Mouse (Mus musculus): ENCODE measurements around the gene Ush1g. TPM values are rescaled to one million over a fixed set of nuclear protein-coding genes. Genes with fewer than 3 reads are reported as not detected.

Gene Ush1g
- total RNA-seq, 2 experiments from 2014 or later, result 0.20 TPM; not detected in 1

DNA sequence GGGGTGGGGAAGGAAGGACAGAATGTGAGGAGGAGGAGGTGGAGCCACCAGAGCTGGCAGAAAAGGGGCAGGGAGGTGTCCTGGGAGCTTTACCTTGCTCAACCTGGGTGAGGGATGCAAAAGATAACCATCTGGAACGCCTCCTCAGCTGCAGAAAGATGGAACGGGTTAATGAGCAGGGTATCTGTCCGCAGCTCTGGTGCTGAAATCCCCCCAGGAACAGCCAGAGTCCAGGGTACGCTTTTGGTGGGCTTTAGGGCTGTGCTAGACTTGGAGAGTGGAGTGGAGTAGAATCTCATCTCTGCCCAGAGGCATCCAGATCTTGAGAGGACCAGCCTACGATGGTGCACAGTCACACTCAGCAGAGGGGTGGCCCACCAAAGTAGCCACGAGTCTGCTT, 14.3 kb upstream of the Ush1g start:
- no peak for DNase-seq (ENCODE audit: low spot score)
- intact Hi-C loops (cut with DNase I), result no loop called here

DNA sequence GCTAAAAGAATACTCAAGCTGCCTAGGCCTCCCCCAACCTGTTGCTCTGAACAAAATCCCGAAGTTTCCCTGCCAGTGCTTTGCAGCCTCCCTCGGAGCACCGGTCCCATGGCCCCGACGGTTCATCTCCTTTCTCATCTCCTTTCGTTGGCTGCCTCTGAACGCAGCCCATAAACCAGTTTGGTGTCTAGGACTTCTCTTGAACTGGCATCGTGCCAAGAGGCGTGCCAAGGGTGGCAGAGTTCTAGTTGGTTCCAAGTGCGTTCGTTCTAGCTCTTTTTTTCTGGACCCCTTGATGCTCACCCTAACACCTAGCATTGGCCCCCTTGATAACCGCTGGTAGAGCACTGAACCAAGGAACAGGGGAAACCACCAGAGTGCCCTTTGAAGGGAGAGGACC, 13.4 kb upstream of the Ush1g start:
- intact Hi-C loops (cut with DNase I), result no loop called here
- no peak for DNase-seq (ENCODE audit: low spot score)

DNA sequence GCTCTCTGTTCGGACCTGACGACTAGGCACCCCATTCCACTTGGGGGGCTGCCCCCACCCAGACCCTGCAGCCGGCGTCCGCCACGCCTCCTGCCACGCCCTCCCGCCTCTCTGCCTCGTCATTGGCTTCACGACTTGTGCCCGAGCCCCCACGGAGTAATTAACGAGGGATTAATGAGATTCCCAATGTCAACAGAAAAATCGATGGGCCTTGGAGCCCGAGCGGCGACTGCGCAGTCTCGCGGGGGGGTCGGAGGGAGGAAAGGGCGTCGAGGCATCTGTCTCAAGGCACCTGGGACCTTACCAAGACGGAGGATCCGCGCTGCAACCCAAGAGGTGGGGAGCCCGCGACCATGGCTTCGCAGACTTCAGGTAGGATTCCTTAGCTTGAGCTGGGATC, 12.7 kb upstream of the Ush1g start, which contains the start of gene Otop3:
Otop3 (plus strand) TSS at position 201 of the 400 bp plus-strand sequence.
- no peak for DNase-seq (ENCODE audit: low spot score)
- intact Hi-C loops (cut with DNase I), result no loop called here

DNA sequence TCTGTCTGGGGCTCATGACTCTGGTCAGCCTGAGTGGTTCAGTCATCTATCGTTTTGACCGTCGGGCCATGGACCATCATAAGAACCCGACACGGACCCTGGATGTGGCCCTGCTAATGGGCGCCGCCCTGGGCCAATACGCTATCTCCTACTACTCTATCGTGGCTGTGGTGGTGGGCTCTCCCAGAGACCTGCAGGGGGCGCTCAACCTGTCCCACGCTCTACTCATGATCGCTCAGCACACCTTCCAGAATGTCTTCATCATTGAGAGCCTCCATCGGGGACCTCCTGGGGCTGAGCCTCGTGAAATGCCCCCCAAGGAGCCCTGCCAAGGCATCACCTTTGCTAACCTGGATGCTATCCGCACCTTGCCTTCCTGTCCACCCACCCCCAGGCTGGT, 7.5 kb upstream of the Ush1g start:
- intact Hi-C loops (cut with DNase I), result no loop called here
- DNase-seq (ENCODE audit: low spot score), result no peak

DNA sequence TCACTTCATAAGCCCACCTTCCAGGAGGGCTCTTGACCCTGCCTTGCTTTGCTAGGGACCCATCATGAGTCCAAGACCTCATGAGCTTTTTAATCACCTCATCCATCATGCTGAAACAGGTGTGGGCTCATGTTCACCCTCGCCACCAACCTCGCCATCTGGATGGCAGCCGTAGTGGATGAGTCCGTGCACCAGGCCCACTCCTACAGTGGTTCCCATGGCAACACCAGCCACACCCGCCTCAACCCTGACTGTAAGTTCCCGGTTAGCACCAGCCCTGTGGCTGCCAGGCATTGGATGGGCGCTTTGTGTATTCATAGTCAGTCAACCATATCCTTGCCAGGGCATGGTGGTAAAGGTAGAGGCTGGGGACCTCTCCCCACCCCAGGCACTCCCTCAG, 4.9 kb upstream of the Ush1g start:
- DNase-seq (ENCODE audit: low spot score), result no peak
- intact Hi-C loops (cut with DNase I), result no loop called here

DNA sequence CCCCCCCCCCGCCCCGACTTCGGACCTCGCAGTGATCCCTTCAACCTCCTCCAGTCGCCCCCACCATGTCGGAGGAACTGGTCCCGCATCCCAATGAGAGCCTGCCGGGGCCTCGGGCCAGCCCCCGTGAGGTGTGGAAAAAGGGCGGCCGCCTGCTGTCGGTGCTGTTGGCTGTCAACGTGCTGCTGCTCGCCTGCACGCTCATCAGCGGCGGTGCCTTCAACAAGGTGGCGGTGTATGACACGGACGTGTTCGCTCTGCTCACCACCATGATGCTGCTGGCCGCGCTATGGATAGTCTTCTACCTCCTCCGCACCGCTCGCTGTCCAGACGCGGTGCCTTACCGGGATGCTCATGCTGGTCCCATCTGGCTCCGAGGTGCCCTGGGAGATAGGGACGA, 1.5 kb upstream of the Ush1g start:
- DNase-seq (ENCODE audit: low spot score), result no peak
- intact Hi-C loops (cut with DNase I), result no loop called here

DNA sequence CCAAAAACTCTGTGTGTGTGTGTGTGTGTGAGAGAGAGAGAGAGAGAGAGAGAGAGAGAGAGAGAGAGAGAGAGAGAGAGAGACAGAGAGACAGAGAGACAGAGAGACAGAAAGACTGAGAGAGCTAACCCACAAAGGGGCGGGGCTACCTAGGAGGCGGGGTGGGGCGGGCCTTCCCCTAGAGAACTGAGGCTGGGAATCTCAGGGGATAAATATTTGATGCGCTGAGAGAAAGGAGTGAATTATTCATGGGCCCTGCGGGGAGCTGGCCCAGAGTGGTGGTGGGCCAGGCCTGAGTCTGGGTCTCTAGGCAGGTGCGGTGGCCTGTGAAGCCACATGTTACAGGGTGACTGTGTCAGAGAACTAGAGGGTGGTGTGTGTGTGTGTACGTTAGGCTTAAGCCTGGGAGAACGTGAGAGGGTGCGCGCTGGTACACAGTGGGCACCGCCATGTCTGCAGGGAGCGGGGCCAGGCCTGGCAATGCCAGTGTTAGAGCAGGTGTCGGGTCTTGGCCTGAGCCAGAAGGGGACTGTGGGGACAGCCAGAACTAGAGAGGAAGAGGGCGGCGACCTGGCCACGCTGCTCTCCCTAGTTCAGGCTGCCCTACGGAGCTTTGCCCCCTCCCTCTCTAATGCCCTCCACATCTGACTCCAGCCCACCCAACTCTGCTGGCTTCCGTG, 2.0 kb downstream of the Ush1g start:
- DNase-seq (ENCODE audit: low spot score), result no peak
- intact Hi-C loops (cut with DNase I), result no loop called here

DNA sequence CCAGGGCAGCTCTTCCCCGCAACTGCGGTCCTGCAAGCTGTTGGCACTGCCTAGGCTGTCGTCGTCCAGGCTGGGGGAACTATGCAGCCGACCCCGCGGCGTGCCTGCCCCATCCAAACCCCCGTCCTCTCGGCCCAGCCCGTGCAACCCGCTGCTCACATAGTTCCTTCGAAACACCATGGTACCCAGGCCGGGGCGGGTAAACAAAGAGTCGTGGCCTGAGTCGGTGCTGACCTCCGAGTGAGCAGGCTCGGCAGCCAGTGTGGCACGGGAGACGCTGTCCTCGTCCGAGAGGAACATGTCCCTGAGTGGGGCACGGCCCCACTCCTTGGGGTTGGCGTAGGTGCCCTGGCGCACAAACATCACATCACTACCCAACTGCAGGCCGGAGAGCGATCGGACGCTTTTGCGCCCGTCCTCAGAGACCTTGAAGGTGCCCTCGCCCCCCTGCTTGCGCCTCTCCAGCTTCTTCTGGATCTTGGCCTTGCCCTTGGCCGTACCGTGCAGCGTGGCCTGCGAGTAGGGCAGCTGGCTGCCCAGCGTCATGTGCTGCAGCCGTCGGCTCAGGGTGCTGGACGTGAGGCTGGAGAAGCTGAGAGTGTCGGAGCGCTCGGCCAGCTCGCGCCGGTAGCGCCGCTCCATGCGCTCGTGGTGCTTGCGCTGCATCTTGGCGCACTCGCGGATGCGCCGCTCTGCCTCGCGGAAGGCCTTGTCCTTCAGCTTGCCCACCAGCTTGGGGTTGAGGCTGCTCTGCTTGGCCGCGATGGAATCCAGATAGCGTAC, 3.4 kb downstream of the Ush1g start:
- DNase-seq (ENCODE audit: low spot score), result no peak
- intact Hi-C loops (cut with DNase I), result no loop called here

DNA sequence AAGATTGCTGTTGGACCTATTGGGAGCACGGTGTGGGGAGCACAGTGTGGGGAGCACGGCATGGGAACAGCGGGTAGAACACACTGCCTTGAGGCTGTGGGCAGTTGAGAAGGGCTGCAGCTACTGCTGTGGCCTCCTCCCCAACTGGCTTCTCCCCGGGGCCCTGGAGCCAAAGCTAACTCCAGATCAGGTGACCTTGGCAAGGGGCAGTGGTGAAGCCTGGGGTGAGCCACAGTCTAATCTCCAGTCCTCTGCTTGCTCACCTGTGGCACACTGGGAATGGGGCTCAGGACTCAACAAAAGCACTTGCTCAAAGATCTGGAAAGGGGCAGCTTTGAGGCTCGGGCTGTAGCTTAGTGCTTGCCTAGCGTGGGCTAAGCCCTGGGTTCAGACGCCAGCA, 4.6 kb downstream of the Ush1g start:
- intact Hi-C loops (cut with DNase I), result no loop called here

DNA sequence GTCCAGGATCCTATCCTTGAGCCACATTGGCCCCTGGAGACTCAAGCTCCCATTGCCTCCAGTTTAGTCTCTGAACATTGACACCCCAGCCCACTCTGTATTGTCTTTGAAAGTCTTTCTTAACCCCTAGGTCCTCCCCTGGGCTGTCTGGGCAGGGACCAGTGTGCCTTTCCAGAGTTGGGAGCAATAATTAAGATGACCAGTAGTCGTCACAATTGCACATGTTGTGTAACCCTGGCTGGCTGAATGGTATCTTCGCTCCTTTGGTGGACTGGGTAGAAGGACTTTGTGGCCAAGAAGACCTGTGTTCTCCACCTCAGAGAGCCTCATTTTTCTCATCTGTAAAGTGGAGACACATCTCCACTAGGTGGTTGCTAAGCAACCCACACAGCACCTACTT, 7.6 kb downstream of the Ush1g start:
- intact Hi-C loops (cut with DNase I), result no loop called here
- DNase-seq (ENCODE audit: low spot score), result no peak

More for the DNA sequence above, 4.6 kb downstream of the Ush1g start:
- no peak for DNase-seq (ENCODE audit: low spot score)

DNA sequence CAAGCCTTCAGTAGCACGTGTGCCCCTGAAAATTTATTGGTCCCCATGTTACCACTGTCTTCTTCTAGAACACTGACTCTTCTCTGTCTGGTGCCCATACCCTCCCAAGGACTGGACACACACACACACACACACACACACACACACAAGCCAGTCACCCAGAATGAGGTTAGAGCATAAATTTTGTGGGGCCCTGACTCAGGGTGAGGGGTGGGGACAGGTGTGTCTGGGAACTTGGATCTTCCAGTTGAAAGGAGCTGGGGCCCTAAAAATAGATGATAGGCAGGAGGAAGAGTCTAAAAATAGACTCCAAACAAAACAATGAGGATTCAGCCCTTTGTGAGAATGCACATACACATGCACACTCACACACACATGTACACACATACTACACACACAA, 13.1 kb downstream of the Ush1g start:
- intact Hi-C loops (cut with DNase I), result no loop called here

DNA sequence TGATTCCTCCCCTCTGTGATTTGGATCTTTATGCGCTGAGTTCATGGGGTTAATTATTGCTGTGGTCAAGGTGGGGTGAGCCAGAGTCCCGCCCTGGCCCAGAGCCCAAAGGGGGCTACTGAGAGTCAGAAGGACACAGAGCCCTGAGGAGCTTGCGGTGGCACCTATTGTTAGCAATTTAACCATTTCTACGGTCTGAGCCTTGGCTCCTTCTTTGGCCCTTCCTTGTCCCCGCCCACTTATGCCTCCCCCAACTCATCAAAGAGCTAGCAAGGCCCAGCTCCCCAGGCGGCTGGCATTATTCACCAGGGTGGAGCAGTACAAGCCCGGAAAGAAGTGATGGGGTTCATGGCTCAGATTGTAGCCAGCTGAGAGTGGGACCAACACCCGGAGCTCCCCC, 15.0 kb downstream of the Ush1g start, which contains the start of gene Otop2:
Otop2 (plus strand) TSS at position 301 of the 400 bp plus-strand sequence.
- intact Hi-C loops (cut with DNase I), result no loop called here
- no peak for DNase-seq (ENCODE audit: low spot score)

More for the DNA sequence above, 13.1 kb downstream of the Ush1g start:
- DNase-seq (ENCODE audit: low spot score), result no peak

DNA sequence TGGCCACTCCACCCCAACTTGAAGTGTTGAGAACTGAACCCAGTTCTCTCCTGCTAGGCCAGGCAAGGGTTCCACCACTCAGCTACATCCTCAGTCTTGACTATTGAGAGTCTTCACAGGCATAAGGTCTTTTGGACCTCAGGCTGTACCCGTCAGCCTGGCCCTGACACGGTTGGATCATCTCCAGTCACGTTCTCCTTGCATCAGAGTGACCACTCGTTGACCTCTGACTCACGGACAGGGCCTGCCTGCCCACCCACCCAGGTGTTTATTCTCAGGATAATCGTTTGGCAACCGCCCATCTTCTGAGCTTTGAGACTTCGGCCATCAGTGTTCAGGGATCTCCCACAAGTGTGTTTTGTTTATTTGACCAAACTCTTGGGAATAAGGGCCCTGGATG, 18.7 kb downstream of the Ush1g start:
- no peak for DNase-seq (ENCODE audit: low spot score)
- intact Hi-C loops (cut with DNase I), result no loop called here

DNA sequence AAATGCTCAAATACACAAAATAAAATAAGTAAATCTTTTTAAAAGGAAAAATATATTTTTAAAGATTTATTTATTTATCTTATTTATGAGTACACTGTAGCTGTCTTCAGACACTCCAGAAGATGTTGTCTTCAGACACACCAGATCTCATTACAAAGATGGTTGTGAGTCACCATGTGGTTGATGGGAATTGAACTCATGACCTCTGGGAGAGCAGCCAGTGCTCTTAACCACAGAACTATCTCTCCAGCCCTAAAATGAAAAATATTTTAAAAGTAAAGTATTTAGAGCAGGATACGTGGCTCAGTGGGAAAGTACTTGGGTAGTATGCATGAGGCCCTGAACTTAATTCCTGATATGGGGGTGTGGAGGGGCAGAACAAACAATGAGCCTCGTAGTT, 20.5 kb downstream of the Ush1g start:
- intact Hi-C loops (cut with DNase I), result no loop called here

DNA sequence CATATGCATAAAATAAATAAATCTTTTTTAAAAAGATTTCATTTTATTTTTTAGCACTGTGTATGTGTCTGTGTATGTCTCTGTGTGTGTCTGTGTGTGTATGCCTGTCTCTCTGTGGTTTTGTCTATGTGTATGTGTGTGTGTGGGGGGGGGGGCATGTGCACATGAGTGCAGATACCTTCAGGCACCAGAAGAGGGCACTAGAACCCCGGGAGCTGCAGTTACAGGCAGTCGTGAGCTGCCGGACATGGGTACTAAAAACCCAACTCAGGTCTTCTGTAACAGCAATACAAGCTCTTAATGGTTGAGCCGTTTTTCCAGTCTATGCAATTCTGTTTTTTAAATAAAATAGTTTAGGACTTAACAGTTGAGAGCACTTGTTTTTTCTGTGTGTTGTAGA, 21.1 kb downstream of the Ush1g start:
- no peak for DNase-seq (ENCODE audit: low spot score)
- intact Hi-C loops (cut with DNase I), result no loop called here

More for the DNA sequence above, 20.5 kb downstream of the Ush1g start:
- no peak for DNase-seq (ENCODE audit: low spot score)

DNA sequence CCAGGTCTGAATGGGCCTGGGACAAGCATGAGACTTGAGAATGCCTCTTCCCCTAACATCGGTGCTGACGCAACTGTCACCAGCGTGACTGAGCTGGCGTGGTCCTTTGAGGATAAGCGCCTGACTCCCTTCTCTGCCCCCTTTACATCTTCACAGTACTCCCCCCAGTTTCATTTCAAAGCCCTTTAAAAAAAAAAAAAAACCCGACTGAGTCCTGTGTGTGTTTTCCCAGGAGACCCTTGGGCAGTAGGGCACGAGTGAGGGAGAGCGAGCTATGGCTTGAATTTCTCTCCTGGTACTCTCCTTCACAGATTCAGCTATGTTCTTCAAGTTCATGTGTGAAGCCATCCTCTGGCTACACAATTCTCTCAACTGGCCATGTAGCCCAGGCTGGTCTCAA, 23.7 kb downstream of the Ush1g start:
- intact Hi-C loops (cut with DNase I), result no loop called here
- no peak for DNase-seq (ENCODE audit: low spot score)

DNA sequence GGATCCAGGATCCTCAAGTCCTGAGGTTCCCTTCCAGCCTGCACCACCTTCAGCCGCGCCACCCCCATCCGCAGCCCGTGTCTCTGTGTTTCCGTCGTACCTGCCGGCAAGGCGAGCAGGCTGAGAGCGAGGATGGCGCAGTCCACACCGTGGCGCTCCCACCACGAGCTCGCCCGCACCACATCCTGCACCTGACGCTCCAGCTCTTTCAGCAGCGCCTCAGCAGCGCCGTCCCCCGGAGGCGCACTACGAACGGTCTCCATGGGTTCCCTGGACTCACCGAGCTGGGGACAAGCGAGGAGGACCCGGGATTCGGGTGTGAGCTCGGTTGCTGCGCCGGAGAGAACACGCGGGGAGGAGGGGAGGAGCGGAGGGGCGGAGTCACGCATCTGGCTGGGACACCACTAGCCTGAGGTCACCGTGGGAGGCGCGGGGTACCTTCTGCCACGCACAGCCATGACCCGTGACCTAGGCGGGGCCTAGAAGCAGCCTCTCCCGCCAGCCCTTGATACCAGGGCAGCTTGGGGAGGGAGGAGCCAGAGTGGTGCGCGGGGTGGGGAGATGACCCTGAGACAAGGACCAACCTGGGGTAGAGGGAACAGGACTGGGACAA, 24.5 kb downstream of the Ush1g start, which contains the start of gene Fads6:
Fads6 (minus strand) TSS at position 450 of the 613 bp plus-strand sequence.
- intact Hi-C loops (cut with DNase I), result no loop called here
- peak; percentile 33 for DNase-seq (ENCODE audit: low spot score)

DNA sequence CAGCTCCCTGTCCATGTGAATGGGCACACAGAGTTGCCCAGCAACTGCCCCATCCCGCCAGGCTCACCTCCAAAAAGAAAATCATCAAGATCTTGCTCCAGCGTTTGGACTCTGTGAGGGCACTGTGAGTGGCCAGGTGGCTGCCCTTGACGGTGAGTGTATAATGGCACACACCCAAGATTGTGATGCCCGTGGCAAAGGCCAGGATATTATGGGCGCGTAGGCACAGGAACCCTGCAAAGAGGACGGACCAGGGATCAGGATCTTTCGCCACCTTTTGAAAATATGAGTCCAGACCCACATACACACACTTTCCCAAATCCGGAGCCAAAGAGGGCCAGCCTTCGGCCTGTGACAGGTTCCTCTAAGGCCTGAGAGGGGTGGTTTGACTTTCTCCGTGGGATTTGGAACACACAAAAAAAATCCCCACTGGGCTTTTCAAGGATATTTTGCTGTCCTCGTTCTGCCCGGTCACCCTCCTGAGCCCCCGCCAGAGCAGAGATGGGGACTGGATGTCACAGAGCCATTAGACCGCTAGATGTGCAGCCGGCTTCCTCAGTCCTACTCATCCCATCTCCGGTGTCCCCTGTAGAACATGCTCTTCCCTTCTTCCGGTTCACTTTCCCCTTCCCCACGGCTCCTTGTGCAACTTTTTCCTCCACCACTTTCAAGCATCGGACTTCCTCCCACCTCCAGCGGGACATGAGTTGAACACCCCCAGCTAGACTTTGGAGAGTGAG, 25.2 kb downstream of the Ush1g start:
- DNase-seq (ENCODE audit: low spot score), result no peak
- intact Hi-C loops (cut with DNase I), result no loop called here

DNA sequence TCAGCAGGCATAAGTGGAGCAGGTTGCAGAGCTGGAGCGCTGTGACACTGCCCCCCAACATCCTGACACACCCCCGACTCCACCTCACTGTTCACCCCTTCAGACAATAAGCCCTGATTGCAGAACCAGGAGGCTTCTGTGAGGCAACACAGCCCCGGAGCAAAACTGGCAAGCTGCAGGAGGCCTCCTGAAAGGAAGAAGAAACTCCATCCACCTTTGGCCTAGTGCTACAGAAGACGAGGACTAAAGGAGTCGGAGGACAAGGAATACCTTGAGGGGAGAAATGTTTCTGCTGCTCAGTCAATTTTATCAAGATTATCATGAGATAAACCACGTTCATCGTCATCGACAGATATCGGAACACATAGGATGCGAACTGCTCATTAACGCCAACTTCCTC, 25.9 kb downstream of the Ush1g start:
- intact Hi-C loops (cut with DNase I), result no loop called here
- DNase-seq (ENCODE audit: low spot score), result no peak

DNA sequence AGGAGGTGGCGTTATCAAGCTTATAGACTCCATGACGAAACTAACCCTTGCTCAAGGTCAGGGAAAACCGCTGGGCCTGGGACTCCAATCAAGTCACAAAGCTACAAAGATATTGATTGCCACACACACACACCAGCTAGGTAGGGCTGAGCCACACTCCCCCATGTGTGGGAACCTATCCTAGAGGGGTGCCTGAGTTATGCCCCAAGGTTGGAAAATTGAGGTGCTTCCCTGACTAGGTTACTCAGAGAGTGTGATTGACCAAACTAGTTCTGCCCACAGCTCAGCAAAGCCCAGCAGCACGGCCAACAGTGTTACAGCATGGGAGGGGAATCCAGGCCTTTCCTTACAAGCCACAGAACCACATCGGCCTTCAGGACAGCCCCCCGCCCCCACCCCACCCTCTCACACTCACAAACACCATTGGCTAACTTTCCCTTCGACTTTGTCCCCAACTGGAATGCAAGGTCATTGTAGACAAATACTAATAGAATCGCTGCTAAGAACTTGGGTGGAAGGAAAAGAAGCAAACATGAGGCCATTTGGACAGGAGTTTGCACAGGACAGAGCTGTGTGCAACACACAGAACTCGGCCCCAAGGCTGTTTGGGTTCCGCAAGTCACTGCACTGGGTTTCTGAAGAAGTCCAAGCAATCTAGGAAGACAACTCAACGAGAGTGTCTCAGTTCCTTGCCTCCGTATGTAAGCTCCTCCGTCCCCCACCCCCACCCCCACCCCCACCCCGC, 29.0 kb downstream of the Ush1g start:
- no peak for DNase-seq (ENCODE audit: low spot score)
- intact Hi-C loops (cut with DNase I), result no loop called here

Data from heart, postnatal 25 days (tissue).